Mouse (Mus musculus) ES-Bruce4 (cell line): Measurements from ENCODE around the gene Apbb2. TPM values are rescaled to one million over a fixed set of nuclear protein-coding genes. Genes with fewer than 3 reads are reported as not detected.

Experiments used
- H3K27ac ChIP-seq: 2 replicates; pipeline ENCODE4 v1.5.1; 2012; ENCODE audit warnings: low read length, inconsistent platforms; ENCODE audit not compliant: insufficient read depth
- H3K27me3 ChIP-seq: 2 replicates; pipeline ENCODE4 v1.6.1; 2012; ENCODE audit warnings: mild to moderate bottlenecking, low read length, inconsistent platforms; ENCODE audit not compliant: control insufficient read depth, poor library complexity, insufficient read depth, severe bottlenecking
- H3K36me3 ChIP-seq: 2 replicates; pipeline ENCODE4 v1.6.1; 2012; ENCODE audit warnings: inconsistent platforms, mild to moderate bottlenecking, low read length, moderate library complexity; ENCODE audit not compliant: control insufficient read depth, poor library complexity, insufficient read depth, severe bottlenecking
- H3K4me1 ChIP-seq: one replicate; pipeline ENCODE4 v1.8.1; 2011; ENCODE audit warnings: low read length; ENCODE audit not compliant: control insufficient read depth, insufficient read depth
- H3K4me3 ChIP-seq: 2 replicates; pipeline ENCODE4 v1.5.1; 2011; ENCODE audit warnings: low read depth, mild to moderate bottlenecking, low read length
- H3K9ac ChIP-seq: 2 replicates; pipeline ENCODE4 v1.6.1; 2012; ENCODE audit warnings: low read depth, mild to moderate bottlenecking, inconsistent platforms; ENCODE audit not compliant: poor library complexity, severe bottlenecking
- H3K9me3 ChIP-seq: replicated peaks from 2 replicates; pipeline ENCODE4 v1.6.1; 2012; ENCODE audit warnings: mild to moderate bottlenecking, low read length, inconsistent platforms; ENCODE audit not compliant: control insufficient read depth, poor library complexity, insufficient read depth, severe bottlenecking
- CTCF ChIP-seq: IDR thresholded peaks from one replicate; pipeline ENCODE4 v1.8.1; 2011; ENCODE audit warnings: low read depth, low read length
- EP300 ChIP-seq: IDR thresholded peaks from 2 replicates; pipeline ENCODE4 v1.6.1; 2011; ENCODE audit warnings: low read depth, low read length; ENCODE audit not compliant: insufficient read depth
- POLR2A ChIP-seq: IDR thresholded peaks from one replicate; pipeline ENCODE4 v1.8.1; 2011; ENCODE audit warnings: low read length; ENCODE audit not compliant: insufficient read depth
- polyA plus RNA-seq: library from polyadenylated mRNA; stranded (reverse); fragments of >200 nt; gene quantifications from 2 replicates; pipeline ENCODE4 v1.2.4, GENCODE M21; 2011; ENCODE audit warnings: low read depth; ENCODE audit not compliant: missing spikeins, insufficient read depth, insufficient read length

The Apbb2 gene
- polyA plus RNA-seq, 1 experiment = 39.0 TPM

- H3K36me3 ChIP-seq = no peaks in the 10 kb centered on the region
- no peak overlapping the region for H3K4me3 ChIP-seq
- no peak overlapping the region for H3K27ac ChIP-seq
- no peaks in the 10 kb centered on the region for H3K9me3 ChIP-seq
- no peak overlapping the region for H3K9ac ChIP-seq
- H3K4me1 ChIP-seq = no peaks in the 10 kb centered on the region
- no peaks in the 10 kb centered on the region for H3K27me3 ChIP-seq
- TF ChIP-seq POLR2A (no peak), CTCF (no peak), EP300 (no peak)
These were observed 338.9 kb downstream of the Apbb2 start for GRCm38 (mm10) chr5:66279650-66280049.

- Histone ChIP-seq H3K27me3 (no peaks in the 10 kb centered on the region), H3K9ac (no peak overlapping the region), H3K27ac (no peak overlapping the region), H3K36me3 (no peaks in the 10 kb centered on the region), H3K9me3 (no peaks in the 10 kb centered on the region), H3K4me3 (no peak overlapping the region), H3K4me1 (no peaks in the 10 kb centered on the region)
- no peak for TF ChIP-seq EP300
These were observed 344.2 kb downstream of the Apbb2 start for GRCm38 (mm10) chr5:66274417-66274816.

- no peaks in the 10 kb centered on the region for H3K4me1 ChIP-seq
- H3K4me3 ChIP-seq = no peak overlapping the region
- TF ChIP-seq POLR2A (no peak), EP300 (no peak), CTCF (no peak)
- no peaks in the 10 kb centered on the region for H3K36me3 ChIP-seq
- no peaks in the 10 kb centered on the region for H3K9me3 ChIP-seq
- H3K9ac ChIP-seq = no peak overlapping the region
- no peak overlapping the region for H3K27ac ChIP-seq
- no peaks in the 10 kb centered on the region for H3K27me3 ChIP-seq
These were observed 347.4 kb downstream of the Apbb2 start for GRCm38 (mm10) chr5:66271141-66271540.

- no peak overlapping the region for H3K4me3 ChIP-seq
- H3K27ac ChIP-seq = no peak overlapping the region
- H3K4me1 ChIP-seq = no peaks in the 10 kb centered on the region
- no peaks in the 10 kb centered on the region for H3K27me3 ChIP-seq
- no peak for TF ChIP-seq EP300
- no peak for TF ChIP-seq POLR2A
- no peak for TF ChIP-seq CTCF
- no peaks in the 10 kb centered on the region for H3K9me3 ChIP-seq
- no peaks in the 10 kb centered on the region for H3K36me3 ChIP-seq
- no peak overlapping the region for H3K9ac ChIP-seq
These were observed 349.0 kb downstream of the Apbb2 start for GRCm38 (mm10) chr5:66269616-66270015.

- Histone ChIP-seq H3K9ac (no peak overlapping the region), H3K36me3 (no peaks in the 10 kb centered on the region), H3K27ac (no peak overlapping the region), H3K4me3 (no peak overlapping the region), H3K27me3 (no peaks in the 10 kb centered on the region), H3K9me3 (no peaks in the 10 kb centered on the region), H3K4me1 (no peaks in the 10 kb centered on the region)
- TF ChIP-seq CTCF (peak; percentile 23), POLR2A (no peak)
These were observed 355.2 kb downstream of the Apbb2 start for GRCm38 (mm10) chr5:66263398-66263797.

- Histone ChIP-seq H3K27me3 (no peaks in the 10 kb centered on the region), H3K27ac (no peak overlapping the region), H3K9ac (no peak overlapping the region), H3K4me1 (no peaks in the 10 kb centered on the region), H3K9me3 (no peaks in the 10 kb centered on the region), H3K4me3 (no peak overlapping the region), H3K36me3 (no peaks in the 10 kb centered on the region)
- no peak for TF ChIP-seq EP300
- no peak for TF ChIP-seq CTCF
- TF ChIP-seq POLR2A = no peak
These were observed 356.1 kb downstream of the Apbb2 start for GRCm38 (mm10) chr5:66262475-66262874.
